Mouse (Mus musculus) gastrocnemius, postnatal 14 days (tissue): ENCODE measurements at regions not wholly inside any gene's neighbourhood (a gene's known extent, or its start where the extent isn't known, plus 50 kb on each side); places are given as distances from the start of the nearest gene placed in this dataset.
A peak's percentile ranks its signal among the peaks of the same experiment; 100 is the strongest.

Source experiments
- DNase-seq: peaks from one replicate; pipeline ENCODE4 v3.0.0; 2021; ENCODE audit warnings: mixed read lengths
- intact Hi-C: fragments of 180-260 bp; cut with DNase I; formaldehyde crosslinking; loops from one replicate; pipeline ENCODE4 v1.15.1; 2025; ENCODE audit warnings: low total_unique reads

DNA sequence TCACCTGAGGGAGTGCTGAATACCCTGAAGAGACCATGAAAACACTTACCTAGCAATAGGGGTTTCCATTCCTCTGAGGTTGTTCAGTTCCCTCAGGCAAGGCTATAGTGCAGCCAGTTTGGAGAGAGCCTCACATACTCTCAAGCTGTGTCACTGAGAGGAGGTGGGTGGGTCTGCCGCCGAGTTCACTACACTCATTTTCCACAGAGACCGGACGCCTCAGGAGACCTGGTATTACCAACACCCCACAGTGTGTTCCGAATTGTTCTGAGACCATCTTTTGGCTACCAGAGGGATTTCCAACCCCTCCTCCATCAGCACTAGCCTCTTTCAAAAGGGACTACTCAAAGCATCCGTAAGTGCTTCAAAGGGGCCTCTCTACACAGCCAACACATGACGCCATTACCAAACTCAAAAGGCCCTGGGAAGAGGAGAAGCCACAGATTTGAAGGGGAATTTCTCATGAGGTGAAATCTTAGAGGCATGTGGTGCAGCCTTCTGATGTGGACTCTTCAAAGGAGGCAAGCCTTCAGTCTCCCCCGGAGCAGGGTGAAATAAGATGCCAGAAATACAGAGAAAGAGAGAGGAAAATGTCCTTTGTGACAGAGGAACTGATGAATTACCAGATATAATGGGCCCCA is 260.1 kb upstream of the Pabpc6 start:
- intact Hi-C loops: no loop called here

DNA sequence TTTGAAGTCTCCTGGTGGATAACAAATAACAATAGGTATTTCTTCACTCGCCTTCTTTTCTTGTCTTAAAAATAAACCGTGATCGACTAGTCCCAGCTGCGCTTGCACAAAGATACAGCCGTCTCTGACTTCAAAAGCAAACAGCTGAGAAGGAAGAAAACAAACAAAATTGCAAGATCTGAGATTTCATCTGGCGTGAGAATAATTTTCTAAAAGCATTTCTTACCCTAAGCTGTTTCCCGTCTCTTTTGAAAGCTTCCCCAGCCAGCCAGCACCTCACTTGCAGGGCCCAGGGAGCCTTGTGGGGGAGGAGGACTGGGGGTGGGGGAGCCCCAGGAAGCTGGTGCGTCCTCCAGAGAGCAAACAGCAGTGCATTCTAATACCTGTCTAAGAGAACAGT is 258.2 kb upstream of the Pabpc6 start:
- DNase-seq: no peak
- intact Hi-C loops: no loop called here

More for the DNA sequence above, 260.1 kb upstream of the Pabpc6 start:
- DNase-seq: no peak

DNA sequence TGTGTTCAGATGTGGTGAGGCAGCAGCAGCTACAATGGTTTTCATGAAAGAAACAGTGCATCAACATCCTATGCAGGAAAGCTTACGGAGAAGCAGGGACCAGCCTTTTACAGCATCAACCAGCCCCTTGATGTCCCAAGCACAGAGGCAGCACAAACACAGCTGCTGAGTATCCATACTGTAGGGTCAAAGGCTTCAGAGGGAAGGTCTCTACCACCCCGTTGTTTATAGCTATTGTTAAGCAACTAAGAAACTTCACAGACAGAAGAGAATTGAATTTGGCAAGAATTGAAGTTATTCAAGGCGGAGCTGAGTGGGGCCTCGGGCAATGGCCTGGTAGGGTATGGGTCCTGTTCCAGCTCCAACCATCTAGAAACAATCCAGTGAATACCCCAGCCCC is 256.8 kb upstream of the Pabpc6 start:
- intact Hi-C loops: no loop called here
- no peak for DNase-seq

DNA sequence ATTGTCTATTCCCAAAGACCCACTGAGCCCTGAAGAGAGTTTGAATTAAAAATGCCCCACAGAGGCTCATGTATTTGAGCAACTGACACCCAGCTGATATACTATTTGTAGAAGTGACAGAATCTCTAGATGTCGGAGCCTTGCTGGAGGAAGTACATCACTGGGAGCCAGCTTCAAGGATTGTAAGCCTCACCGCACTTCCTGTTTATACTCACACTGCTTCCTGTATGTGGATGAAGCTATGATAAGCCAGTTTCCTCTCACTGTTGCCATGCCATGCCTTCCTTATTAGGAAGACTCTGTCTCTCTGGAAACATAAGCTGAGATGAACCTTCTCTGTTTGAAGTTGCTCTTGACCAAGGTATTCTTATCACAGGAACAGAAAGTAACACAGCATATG is 251.8 kb upstream of the Pabpc6 start:
- intact Hi-C loops: no loop called here
- no peak for DNase-seq

DNA sequence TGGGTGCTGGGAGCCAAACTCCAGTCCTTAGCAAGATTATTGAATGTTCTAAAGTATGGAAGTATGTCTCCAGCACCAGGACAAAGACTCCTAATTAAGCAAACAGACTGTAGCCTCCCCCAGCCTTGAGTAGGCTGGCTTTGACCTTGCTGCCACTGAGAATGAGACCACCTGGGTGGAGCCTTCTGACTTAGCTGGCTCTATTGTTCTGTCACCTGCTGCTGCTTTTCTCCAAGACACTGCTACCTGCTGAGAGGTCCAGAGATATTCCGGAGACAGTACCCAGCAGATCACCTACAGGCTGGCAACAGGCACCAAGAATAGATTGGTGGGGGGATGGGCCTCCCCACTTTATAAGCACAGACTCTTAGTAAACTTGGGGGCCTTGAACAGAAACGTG is 247.5 kb upstream of the Pabpc6 start:
- no peak for DNase-seq
- intact Hi-C loops: no loop called here

DNA sequence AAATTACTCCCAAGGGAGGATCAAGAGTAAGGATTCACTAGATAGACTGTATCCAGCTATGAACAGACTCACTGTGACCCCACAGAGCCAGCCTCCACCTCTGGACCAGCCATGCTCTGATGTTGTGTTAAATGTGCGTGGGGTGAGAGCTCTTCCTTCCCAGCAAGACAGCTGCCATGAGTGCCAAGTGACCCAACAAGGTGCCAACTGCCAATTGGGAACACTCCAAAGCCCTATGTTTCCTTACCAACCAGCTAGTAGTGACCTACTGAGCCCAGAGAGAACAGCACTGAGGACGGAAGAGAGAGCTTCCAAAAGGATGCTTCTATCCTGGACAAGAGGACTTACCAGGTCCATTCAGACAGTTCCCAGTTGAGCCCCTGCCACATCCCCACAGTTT is 241.3 kb upstream of the Pabpc6 start:
- DNase-seq: no peak
- intact Hi-C loops: no loop called here

DNA sequence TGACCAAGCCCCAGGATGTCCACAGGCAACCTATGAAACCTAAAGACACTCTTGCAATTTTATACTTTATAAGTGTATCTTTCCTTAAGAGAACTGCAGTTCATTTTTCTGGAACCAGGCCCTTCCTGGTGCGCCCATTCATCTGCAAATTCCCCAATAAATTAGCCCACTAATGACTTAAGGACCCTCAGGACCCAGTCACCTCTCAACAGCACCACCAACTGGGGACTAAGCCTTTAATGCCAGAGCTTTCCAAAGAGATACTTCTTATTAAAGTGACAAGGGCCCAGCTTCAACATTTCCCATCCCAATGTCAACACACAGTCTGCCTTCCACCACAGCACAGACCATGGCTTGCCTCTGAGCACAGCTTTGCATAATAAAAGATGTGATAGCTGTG is 237.6 kb upstream of the Pabpc6 start:
- no peak for DNase-seq
- intact Hi-C loops: no loop called here

DNA sequence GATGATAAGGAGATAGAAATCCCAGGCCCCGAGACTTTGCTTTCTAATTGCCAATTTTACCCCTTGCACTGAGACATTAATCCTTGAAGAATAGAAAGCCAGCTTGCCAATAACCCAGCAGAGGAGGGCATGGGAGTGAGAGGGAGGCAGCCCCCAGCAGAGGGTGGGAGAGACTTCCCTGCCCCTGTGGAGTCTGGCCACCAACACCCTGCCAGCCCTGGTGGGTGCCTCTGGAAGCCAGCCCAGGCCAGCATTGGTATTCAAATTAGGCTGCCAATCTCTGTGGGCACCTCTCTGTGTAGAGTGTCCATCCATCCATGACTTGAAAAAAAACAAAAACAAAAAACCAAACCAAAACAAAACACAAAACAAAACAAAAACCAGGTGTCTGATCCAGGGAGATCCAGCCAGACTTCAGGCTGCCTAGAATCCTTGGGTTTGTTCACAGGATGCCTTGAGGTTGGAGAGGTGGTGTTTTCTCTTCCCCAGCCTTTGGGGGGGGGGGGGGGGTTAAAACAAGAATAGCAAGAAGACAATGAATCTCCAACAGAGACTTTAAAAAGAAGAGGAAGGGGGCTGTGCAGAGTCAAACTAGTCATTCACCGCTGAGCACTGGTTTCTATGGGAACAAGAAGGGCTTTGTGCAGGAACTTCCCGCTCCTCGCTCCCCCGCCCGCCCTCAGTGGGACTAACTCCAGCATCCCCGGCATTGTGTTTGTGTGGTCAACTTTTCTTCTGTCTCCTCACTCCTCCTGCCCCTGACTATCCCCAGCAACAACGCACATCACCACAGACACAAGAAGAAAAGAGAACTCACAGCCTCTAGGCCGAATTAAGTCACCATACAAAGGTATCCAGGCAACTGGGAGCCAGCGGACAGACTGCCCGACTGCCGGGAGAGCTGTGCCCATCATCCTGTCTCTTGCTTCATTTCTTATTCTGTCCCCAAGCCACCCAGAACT is 236.3 kb upstream of the Pabpc6 start:
- intact Hi-C loops: no loop called here
- peak; percentile 31 for DNase-seq

DNA sequence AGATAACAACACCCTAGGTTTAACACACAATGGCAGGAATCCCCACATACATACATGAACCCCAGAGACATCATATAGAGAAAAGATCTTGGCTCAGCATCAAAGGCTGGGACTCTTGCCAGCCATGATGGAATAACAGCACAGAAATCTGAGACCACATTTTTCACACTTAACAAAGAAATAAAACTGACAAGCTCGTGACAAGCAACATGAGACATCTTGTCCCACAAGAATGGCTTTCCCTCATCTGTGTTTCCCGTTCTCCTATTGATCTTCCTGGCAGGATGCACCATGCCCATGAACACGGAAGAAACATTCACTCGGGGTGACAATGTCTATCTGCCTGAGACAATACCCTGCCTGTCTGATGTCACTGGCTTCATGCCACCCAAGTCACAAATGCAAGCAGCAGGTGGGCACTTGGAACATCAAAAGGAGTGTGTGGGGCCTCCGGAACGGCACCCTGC is 235.0 kb upstream of the Pabpc6 start:
- DNase-seq: no peak

DNA sequence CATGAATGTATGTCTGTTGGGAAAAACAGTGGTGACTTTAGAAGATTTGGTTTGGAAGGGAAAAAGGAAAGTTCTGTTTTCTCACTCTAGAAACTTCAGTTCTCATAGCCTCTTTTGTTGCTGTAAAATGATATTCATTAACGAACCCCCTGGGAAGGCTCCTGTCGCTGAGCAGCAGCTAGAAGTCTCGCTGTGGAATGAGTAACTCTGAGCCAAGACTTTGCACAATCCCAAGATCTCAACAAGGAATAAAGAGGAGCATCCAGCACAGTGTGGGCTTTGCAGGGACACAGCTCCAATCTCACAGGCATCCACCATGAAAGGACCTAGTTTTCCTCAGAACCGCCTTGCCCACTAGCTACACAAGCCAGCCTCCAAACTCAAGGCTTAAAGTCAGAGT is 233.8 kb upstream of the Pabpc6 start:
- intact Hi-C loops: no loop called here
- no peak for DNase-seq

More for the DNA sequence above, 235.0 kb upstream of the Pabpc6 start:
- intact Hi-C loops: no loop called here

DNA sequence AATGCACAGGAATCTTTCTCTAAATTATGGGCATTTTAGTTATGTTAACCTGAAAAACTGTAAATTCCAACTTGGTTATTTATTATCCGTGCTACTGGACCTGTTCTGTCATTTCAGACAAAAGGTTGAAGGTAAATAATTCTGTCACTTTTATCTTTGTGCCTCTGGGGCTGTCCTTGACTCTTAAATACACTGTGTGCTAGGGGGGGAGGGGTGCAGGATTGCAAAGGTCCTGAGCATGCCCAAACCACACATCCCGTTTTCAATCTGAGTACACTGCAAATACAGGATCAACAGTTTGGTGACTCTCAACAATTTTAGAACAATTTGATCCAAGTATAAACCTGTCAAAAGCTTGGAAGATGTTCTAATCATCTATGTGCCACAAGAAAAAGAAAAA is 227.4 kb upstream of the Pabpc6 start:
- DNase-seq: no peak
- intact Hi-C loops: no loop called here

DNA sequence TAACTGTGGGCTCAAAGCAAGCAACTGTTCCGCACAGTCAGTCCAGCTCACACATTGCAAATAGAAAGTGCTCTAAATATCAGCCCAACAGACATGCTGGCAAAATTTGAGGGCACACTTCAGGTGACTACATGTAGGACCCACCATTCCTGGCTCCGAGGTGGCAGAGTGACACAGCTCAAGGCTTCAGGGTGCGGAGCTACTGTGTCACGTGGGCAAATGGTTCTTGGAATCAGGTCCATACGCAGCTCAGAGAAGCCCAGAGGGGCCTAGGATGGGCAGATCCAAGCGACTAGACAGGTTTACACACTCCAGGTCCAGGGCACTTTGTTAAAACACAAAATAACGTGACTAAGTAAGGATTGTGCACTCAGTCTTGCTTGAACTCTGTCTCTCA is 226.2 kb upstream of the Pabpc6 start:
- intact Hi-C loops: no loop called here
- DNase-seq: no peak

DNA sequence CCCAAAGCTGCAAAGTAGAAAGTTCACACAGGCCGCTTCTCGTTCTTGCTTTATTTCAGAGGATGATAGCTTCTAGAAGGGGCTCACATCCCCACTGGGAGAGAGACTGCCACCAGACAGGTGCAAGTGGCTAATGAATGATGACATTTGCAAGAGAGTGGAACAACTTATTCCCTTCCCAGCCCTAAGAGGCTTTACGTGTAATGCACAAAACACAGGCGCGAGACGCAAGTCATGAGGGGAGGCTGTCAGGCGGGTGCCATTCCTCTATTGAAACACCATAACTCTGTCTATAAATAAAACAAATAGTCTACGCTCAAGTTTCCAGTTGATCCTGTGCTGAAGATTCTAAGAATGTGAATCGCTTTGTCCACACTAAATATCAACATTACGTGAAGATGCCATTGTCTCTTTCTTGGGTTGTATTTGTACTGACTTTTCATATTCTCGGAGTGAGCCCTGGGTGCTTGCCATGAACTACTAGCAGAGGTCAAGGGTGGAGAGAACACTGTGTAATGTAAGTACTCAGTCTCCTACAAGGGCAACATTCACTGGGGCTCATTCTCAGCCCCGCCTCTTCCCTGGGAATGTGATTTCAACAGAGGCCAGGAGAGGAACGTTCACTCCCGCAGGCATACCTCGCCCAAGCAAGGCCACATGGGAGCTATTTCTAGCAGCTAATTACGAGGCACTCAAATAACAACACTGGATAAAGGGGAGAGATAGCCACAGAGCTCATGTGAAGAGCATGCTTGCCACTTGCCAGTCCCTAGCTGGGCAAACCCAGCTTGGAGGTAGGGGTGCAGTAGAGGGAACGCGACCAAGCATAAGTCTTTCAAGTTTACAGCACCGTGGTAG is 225.5 kb upstream of the Pabpc6 start:
- DNase-seq: peak; percentile 45
- intact Hi-C loops: no loop called here

DNA sequence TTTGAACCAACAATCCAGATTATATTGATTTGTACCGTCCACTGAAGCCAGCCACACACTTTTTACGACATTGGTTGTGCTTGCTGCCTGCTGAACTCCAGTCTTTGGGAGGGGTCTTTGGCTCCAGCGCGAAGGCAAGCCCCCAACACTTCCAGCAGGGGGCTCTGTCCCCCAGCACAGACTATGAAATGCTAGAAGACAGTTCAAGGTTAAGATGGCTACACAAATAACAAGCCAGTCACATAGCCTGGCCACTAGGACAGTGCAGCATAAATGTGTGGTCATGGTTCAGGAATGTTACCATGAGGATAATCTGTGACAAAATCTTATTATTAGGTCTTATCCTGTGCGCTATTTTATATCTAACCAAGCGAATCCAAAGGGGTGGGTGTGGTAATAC is 224.4 kb upstream of the Pabpc6 start:
- no peak for DNase-seq
- intact Hi-C loops: no loop called here

DNA sequence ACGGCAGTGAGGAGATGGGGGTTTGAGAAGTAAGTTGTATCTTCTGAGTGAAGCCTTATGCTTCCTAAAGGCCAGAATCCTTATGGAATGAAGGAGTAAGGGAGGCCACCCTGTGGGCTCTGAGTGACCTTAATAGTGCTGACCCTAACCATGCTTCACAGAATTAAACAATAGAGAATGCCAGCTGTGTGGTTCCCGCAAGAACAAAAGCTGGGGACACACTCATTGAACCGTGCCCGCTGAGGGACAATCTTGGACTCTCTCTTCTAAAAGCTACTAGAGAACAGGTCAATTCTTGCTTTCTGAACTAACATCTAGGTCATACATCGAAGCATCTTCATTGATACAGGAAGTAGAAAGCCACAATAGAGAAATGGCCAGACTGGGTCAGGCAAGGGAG is 223.3 kb upstream of the Pabpc6 start:
- intact Hi-C loops: no loop called here
- DNase-seq: no peak

DNA sequence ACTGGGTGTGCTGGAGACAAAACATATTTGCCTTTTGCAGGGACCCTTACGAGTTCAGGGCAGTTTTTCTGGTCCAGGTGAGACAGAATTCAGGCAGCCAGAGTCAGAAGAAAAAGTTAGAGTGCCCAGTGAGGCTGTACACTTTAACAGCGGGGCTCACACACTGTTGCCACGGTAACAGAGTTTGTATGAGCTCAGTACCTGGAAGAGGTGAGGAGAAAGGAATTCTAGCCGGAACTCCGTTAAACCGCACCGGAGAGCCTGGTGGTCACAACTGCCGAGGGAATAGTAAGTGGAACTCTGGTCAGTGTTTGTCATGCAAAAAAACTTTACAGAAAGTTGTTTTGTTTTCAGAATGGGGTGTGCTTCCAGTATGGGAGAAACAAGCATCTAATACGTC is 222.6 kb upstream of the Pabpc6 start:
- intact Hi-C loops: no loop called here
- no peak for DNase-seq

DNA sequence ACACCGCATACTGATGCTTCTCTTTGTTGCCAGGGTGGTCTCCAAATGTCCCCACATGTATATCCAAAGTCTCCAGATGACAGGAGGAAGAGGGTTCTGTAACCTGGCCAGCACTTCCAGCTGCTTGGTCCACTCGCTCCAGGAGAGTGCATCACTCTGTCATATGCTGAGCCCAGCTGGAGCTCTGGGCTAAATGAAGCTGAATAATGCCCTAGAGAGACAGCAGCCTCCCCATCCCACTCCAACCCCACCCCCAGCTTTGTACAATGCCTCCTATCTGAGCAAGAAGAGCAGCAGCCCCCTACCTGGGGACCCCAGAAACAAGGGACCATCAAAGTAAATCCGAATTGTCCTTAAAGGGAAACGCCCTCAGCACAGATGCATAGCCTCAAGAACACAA is 219.0 kb upstream of the Pabpc6 start:
- intact Hi-C loops: no loop called here
- no peak for DNase-seq

DNA sequence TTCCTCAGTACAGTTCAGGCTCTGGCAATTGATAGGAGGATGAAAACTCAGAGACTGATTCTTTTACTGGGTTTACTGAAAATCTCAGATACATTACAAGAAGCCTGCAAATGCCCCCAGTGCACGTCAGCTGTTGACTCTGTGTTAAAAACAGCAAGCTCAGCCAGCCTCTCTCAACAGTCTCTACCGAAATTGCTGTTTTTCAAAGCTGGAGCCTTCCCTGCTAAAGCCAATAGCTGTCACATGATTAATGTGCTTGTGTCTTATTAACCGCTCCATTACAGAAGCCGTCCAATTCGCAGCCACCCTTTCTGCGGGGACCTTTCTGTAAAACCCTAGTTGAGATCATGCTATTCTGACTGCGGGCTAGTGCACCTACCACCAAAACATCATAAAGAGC is 215.6 kb upstream of the Pabpc6 start:
- intact Hi-C loops: no loop called here

DNA sequence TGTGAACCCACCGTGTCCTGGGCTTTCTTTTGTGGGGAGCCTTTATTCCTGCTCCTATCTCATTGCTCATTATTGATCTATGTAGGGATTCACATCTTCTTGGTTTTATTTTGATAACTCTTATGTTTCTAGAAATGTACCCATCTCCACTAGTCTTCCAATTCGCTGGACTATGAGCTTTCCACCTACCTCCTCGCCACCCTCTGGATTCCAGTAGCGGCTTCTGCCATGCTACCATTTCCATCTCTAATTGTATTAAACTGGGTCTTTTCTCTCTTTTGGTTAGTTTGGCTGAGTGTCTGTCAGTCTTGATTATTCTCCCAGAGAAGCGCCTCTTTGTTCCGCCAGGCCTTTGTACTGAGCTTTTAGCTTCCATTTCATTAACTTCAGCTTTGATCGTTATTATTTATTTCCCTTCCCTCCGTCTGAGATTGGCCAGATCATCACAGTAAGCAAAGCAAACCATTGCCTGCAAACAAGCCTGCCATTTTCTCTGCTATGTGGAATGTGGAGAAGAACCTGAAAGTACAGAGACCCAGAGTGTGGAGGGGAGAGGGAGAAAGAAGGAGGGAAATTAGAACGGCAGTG is 213.2 kb upstream of the Pabpc6 start:
- intact Hi-C loops: no loop called here
- DNase-seq: no peak

More for the DNA sequence above, 215.6 kb upstream of the Pabpc6 start:
- no peak for DNase-seq
